21 mouse cellular contexts compared by ENCODE assay signal in genomic region chr17:24394456-24394855, GRCm38 (mm10). TPM values are rescaled to one million over a fixed set of nuclear protein-coding genes. Genes with fewer than 3 reads are reported as not detected.
DNase-seq lines count a peak whose midpoint lies in the region; ATAC-seq lines count a peak whose summit lies in the region.
"Had no signal": no experiment of that assay in that cellular context is flagged by ENCODE, and none has a peak within 500 bp of the region (broad histone marks: within the 10 kb centered on the region; RNA-seq: fewer than 3 reads in every experiment).

No protein-coding gene starts in this region.

- ATAC-seq in megakaryocyte, adult 5-6 weeks (ENCODE audit: poor library complexity, severe bottlenecking), result no peak
- ATAC-seq: CD4-positive, CD25-positive, alpha-beta regulatory T cell, adult 4 months; forebrain, embryonic 15.5 days; midbrain, embryonic 13.5 days had no signal

- DNase-seq in adrenal gland, postnatal 25 days, result peak; percentile 56
- DNase-seq in adrenal gland, postnatal 4 days (ENCODE audit: low spot score in 2 of 2), result no peak
- DNase-seq in kidney, postnatal 10 days, result peak; percentile 38
- DNase-seq in kidney, postnatal 14 days, result no peak
- peak; percentile 20 for DNase-seq in NIH3T3 (ENCODE audit: low read depth)
- DNase-seq in adrenal gland, postnatal 36 days, result peak; percentile 56 to 57
- no peak for DNase-seq in cerebellum, postnatal 36 days
- DNase-seq: cerebellum, adult 11-12 months; cerebellum, adult 9-11 months; heart, adult 11 months; heart, postnatal 4 days; kidney, adult 11 months; retina, postnatal 1 day; right cerebral cortex, postnatal 25 days had no signal

RNA-seq across cellular contexts. Expression of gene Rnps1, which starts 19.9 kb away (rescaled TPM):
- 72.0 and 76.1 TPM in 2 replicates for total RNA-seq in adrenal gland, postnatal 25 days (2021)
- 100 to 1,000 TPM; 122 to 133 TPM for total RNA-seq in adrenal gland, postnatal 4 days (2021)
- total RNA-seq in adrenal gland, postnatal 36 days (2021), result 10 to 100 TPM; 65.7 to 78.7 TPM
- total RNA-seq in megakaryocyte, adult 5-6 weeks (2015), result 93.0 and 102 TPM in 2 replicates
- 115 and 125 TPM in 2 replicates for total RNA-seq in megakaryocyte, adult 5-6 weeks (2017)

RNA-seq across cellular contexts. Expression of gene Eci1, which starts 32.0 kb away (rescaled TPM):
- total RNA-seq in adrenal gland, postnatal 25 days (2021), result 228 and 261 TPM in 2 replicates
- total RNA-seq in adrenal gland, postnatal 4 days (2021), result 100 to 1,000 TPM; 165 to 199 TPM
- 100 to 1,000 TPM; 228 to 310 TPM for total RNA-seq in adrenal gland, postnatal 36 days (2021)
- total RNA-seq in megakaryocyte, adult 5-6 weeks (2015), result 26.0 and 30.6 TPM in 2 replicates
- total RNA-seq in megakaryocyte, adult 5-6 weeks (2017), result 10.2 and 19.1 TPM in 2 replicates

RNA-seq across cellular contexts. Expression of gene Abca3, which starts 42.7 kb away (rescaled TPM):
- 23.8 and 28.1 TPM in 2 replicates for total RNA-seq in adrenal gland, postnatal 25 days (2021)
- total RNA-seq in adrenal gland, postnatal 4 days (2021), result 10 to 100 TPM; 27.2 to 38.5 TPM
- 10 to 100 TPM; 19.8 to 24.4 TPM for total RNA-seq in adrenal gland, postnatal 36 days (2021)
- 40.2 and 43.6 TPM in 2 replicates for total RNA-seq in megakaryocyte, adult 5-6 weeks (2015)
- 32.2 and 33.5 TPM in 2 replicates for total RNA-seq in megakaryocyte, adult 5-6 weeks (2017)

RNA-seq across cellular contexts. Expression of gene Abca17, which starts 43.6 kb away (rescaled TPM):
- total RNA-seq in adrenal gland, postnatal 25 days (2021), result 0.12 TPM in 1 of 2 replicates, not detected in the other
- under 1 TPM in 1 of 2 experiments, not detected in 1; 0.11 TPM for total RNA-seq in adrenal gland, postnatal 4 days (2021)
- total RNA-seq in adrenal gland, postnatal 36 days (2021), result under 1 TPM in 1 of 2 experiments, not detected in 1; 0.07 TPM
- total RNA-seq in megakaryocyte, adult 5-6 weeks (2015), result 0.41 and 0.58 TPM in 2 replicates
- 0.28 and 0.88 TPM in 2 replicates for total RNA-seq in megakaryocyte, adult 5-6 weeks (2017)
- total RNA-seq: gastrocnemius, adult 8-10 months; liver, adult 2 months; megakaryocyte-erythroid progenitor cell, adult 5-6 weeks had no signal

RNA-seq across cellular contexts. Expression of gene Dnase1l2, which starts 48.4 kb away (rescaled TPM):
- 2.7 and 3.5 TPM in 2 replicates for total RNA-seq in adrenal gland, postnatal 25 days (2021)
- total RNA-seq in adrenal gland, postnatal 4 days (2021), result 1 to 10 TPM; 3.1 to 3.4 TPM
- 1 to 10 TPM; 2.1 to 4.3 TPM for total RNA-seq in adrenal gland, postnatal 36 days (2021)
- total RNA-seq in megakaryocyte, adult 5-6 weeks (2015), result 2.6 and 4.7 TPM in 2 replicates
- total RNA-seq in megakaryocyte, adult 5-6 weeks (2017), result 1.4 and 1.7 TPM in 2 replicates

Comparison
In these comparisons a context has a peak if more than half of its experiments do, and no peak if none do; other contexts are left out.
1. DNase-seq: peak in adrenal gland, postnatal 25 days (single experiment), kidney, postnatal 10 days (single experiment), NIH3T3 (single experiment) and adrenal gland, postnatal 36 days (2 of 2); none in adrenal gland, postnatal 4 days (0 of 2), kidney, postnatal 14 days (single experiment) and cerebellum, postnatal 36 days (0 of 2).